Mouse (Mus musculus) CH12.LX (cell line): ENCODE measurements at regions not wholly inside any gene's neighbourhood (a gene's known extent, or its start where the extent isn't known, plus 50 kb on each side); places are given as distances from the start of the nearest gene placed in this dataset.

ENCODE experiments used
- DNase-seq: peaks from one replicate; pipeline ENCODE4 v3.0.0-alpha.2; 2013; ENCODE audit errors: extremely low read depth
- H3K27ac ChIP-seq: 2 replicates; pipeline ENCODE4 v1.5.1; 2012; ENCODE audit warnings: low read depth, mild to moderate bottlenecking, control low read depth, moderate library complexity; ENCODE audit not compliant: insufficient read depth
- H3K27me3 ChIP-seq: replicated peaks from 2 replicates; pipeline ENCODE3; 2012; ENCODE audit warnings: inconsistent platforms
- H3K36me3 ChIP-seq, 2 experiments: replicated peaks in 1 of 2; 2 replicates each; pipeline versions ENCODE3 to v1.6.1; 2012; ENCODE audit warnings: inconsistent platforms in 1 of 2, low read length in 1 of 2, mild to moderate bottlenecking in 1 of 2, mixed read lengths in 1 of 2, moderate library complexity in 1 of 2; ENCODE audit not compliant: control insufficient read depth in 1 of 2, insufficient read depth in 1 of 2
- H3K4me1 ChIP-seq, 2 experiments: 2 replicates each; pipeline ENCODE4 v1.6.1; 2012; ENCODE audit warnings: inconsistent platforms in 1 of 2, moderate library complexity in 1 of 2; ENCODE audit not compliant: insufficient read depth in 2 of 2, control insufficient read depth in 1 of 2
- H3K4me2 ChIP-seq: 2 replicates; pipeline ENCODE4 v1.6.1; 2012; ENCODE audit warnings: low read depth, mild to moderate bottlenecking, control low read depth; ENCODE audit not compliant: poor library complexity, insufficient read depth, severe bottlenecking
- H3K4me3 ChIP-seq, 3 experiments: fragments of 150-350 bp in 1 of 3; sonication (generic) in 1 of 3; replicated peaks in 1 of 3; 2 replicates each; pipeline versions ENCODE3 to v1.5.1; 2011 to 2012; ENCODE audit warnings: low read depth in 2 of 3, low read length in 2 of 3, mild to moderate bottlenecking in 2 of 3, moderate library complexity in 2 of 3, control low read depth in 1 of 3, improper control_type of control experiment in 1 of 3, inconsistent platforms in 1 of 3, mixed read lengths in 1 of 3; ENCODE audit not compliant: poor library complexity in 1 of 3
- H3K79me2 ChIP-seq: replicated peaks from 2 replicates; pipeline ENCODE4 v1.6.1; 2012; ENCODE audit warnings: mild to moderate bottlenecking, moderate library complexity; ENCODE audit not compliant: control insufficient read depth, poor library complexity, insufficient read depth, severe bottlenecking; ENCODE audit errors: extremely low read depth
- H3K9ac ChIP-seq: 2 replicates; pipeline ENCODE4 v1.6.1; 2012; ENCODE audit warnings: low read depth, mild to moderate bottlenecking, control low read depth, moderate library complexity; ENCODE audit not compliant: insufficient read depth
- H3K9me3 ChIP-seq: replicated peaks from 2 replicates; pipeline ENCODE3; 2012; ENCODE audit warnings: low read length, inconsistent platforms, mixed read lengths
- ELF1 ChIP-seq: IDR thresholded peaks from 2 replicates; pipeline ENCODE4 v1.6.1; 2014; ENCODE audit warnings: low read depth, mild to moderate bottlenecking, inconsistent platforms, low read length, improper control_type of control experiment
- EP300 ChIP-seq: IDR thresholded peaks from 2 replicates; pipeline ENCODE4 v1.6.1; 2011; ENCODE audit warnings: low read length, improper control_type of control experiment
- JUN ChIP-seq: IDR thresholded peaks from 2 replicates; pipeline ENCODE4 v1.6.1; 2011; ENCODE audit warnings: low read depth, mild to moderate bottlenecking, low read length, improper control_type of control experiment, moderate library complexity; ENCODE audit not compliant: insufficient read depth
- JUND ChIP-seq: conservative IDR thresholded peaks from 2 replicates; pipeline ENCODE4 v1.6.1; 2011; ENCODE audit warnings: low read depth, low read length, improper control_type of control experiment
- MAX ChIP-seq: IDR thresholded peaks from 2 replicates; pipeline ENCODE4 v1.6.1; 2011; ENCODE audit warnings: low read length, improper control_type of control experiment
- MEF2A ChIP-seq: IDR thresholded peaks from 2 replicates; pipeline ENCODE4 v1.6.1; 2014; ENCODE audit warnings: low read depth, mild to moderate bottlenecking, inconsistent platforms, low read length, improper control_type of control experiment, borderline replicate concordance
- MYC ChIP-seq: IDR thresholded peaks from 2 replicates; pipeline ENCODE4 v1.6.1; 2011; ENCODE audit warnings: low read depth, mild to moderate bottlenecking, improper control_type of control experiment, low read length
- PAX5 ChIP-seq: IDR thresholded peaks from 2 replicates; pipeline ENCODE4 v1.6.1; 2012; ENCODE audit warnings: low read length, inconsistent platforms, mixed read lengths
- SIN3A ChIP-seq: IDR thresholded peaks from 2 replicates; pipeline ENCODE4 v1.6.1; 2012; ENCODE audit warnings: low read length, improper control_type of control experiment, inconsistent platforms
- UBTF ChIP-seq: IDR thresholded peaks from 2 replicates; pipeline ENCODE4 v1.6.1; 2012; ENCODE audit warnings: low read depth, mild to moderate bottlenecking, inconsistent platforms, low read length, improper control_type of control experiment, moderate library complexity
- USF1 ChIP-seq: IDR thresholded peaks from 2 replicates; pipeline ENCODE4 v1.6.1; 2014; ENCODE audit warnings: low read depth, mild to moderate bottlenecking, inconsistent platforms, low read length, improper control_type of control experiment
- ZC3H11A ChIP-seq: IDR thresholded peaks from 2 replicates; pipeline ENCODE4 v1.6.1; 2012; ENCODE audit warnings: low read depth, mild to moderate bottlenecking, inconsistent platforms, low read length, improper control_type of control experiment
- ZKSCAN1 ChIP-seq: IDR thresholded peaks from 2 replicates; pipeline ENCODE4 v1.6.1; 2012; ENCODE audit warnings: low read depth, inconsistent platforms, low read length, improper control_type of control experiment, borderline replicate concordance
- ZMIZ1 ChIP-seq: IDR thresholded peaks from 2 replicates; pipeline ENCODE4 v1.6.1; 2012; ENCODE audit warnings: low read depth, mild to moderate bottlenecking, inconsistent platforms, low read length, improper control_type of control experiment
- dilution Hi-C: fragments of 300-500 bp; cut with MboI; formaldehyde crosslinking; loops from 2 replicates; pipeline ENCODE4 v1.14.3; 2020; ENCODE audit warnings: low sequenced_read_pairs; ENCODE audit not compliant: extremely low pct_unique_long_range_greater_than_20kb, extremely low pct_ligation_motif_present
- in situ Hi-C: fragments of 300-500 bp; cut with MboI; formaldehyde crosslinking; loops from 3 replicates; pipeline ENCODE4 v1.14.3; 2019; ENCODE audit warnings: low sequenced_read_pairs, low pct_ligation_motif_present, low pct_unique_long_range_greater_than_20kb, mixed read lengths

- no peak overlapping the region for H3K4me3 ChIP-seq
- in situ Hi-C loops (no loop called here), dilution Hi-C loops (no loop called here)
- H3K79me2 ChIP-seq = no peaks in the 10 kb centered on the region
- TF ChIP-seq MEF2A (no peak), JUN (no peak), USF1 (no peak), UBTF (no peak), MAX (no peak), JUND (no peak), ZC3H11A (no peak), ELF1 (no peak)
- H3K4me1 ChIP-seq = no peaks in the 10 kb centered on the region
- H3K27ac ChIP-seq = no peak overlapping the region
- H3K4me2 ChIP-seq = no peak overlapping the region
- no peaks in the 10 kb centered on the region for H3K27me3 ChIP-seq
- peaks cover 53% of the 10 kb centered on the region for H3K9me3 ChIP-seq
- DNase-seq = no peak
- no peak overlapping the region for H3K9ac ChIP-seq
- H3K36me3 ChIP-seq = no peaks in the 10 kb centered on the region
Measured at GRCm38 (mm10) chr8:17948848-17949247, 1029.2 kb downstream of the Defb40 start.

- in situ Hi-C loops = no loop called here
- peaks cover 55% of the 10 kb centered on the region for H3K9me3 ChIP-seq
- no peak overlapping the region for H3K4me2 ChIP-seq
- TF ChIP-seq SIN3A (no peak), ZMIZ1 (no peak), PAX5 (no peak)
- TF ChIP-seq, all 38 proteins: peak for 0
- Histone ChIP-seq H3K4me1 (no peaks in the 10 kb centered on the region), H3K4me3 (no peak overlapping the region), H3K36me3 (no peaks in the 10 kb centered on the region), H3K79me2 (no peaks in the 10 kb centered on the region), H3K9ac (no peak overlapping the region), H3K27ac (no peak overlapping the region), H3K27me3 (no peaks in the 10 kb centered on the region)
- dilution Hi-C loops = no loop called here
- DNase-seq = no peak
Measured at GRCm38 (mm10) chr8:17948053-17948834, 1029.8 kb downstream of the Defb40 start.

GRCm38 (mm10) chr8:17934696-17935095 lies 1043.4 kb downstream of the Defb40 start:
- Histone ChIP-seq H3K4me1 (no peaks in the 10 kb centered on the region), H3K27me3 (no peaks in the 10 kb centered on the region), H3K27ac (no peak overlapping the region), H3K36me3 (no peaks in the 10 kb centered on the region), H3K4me3 (no peak overlapping the region), H3K4me2 (no peak overlapping the region), H3K79me2 (no peaks in the 10 kb centered on the region), H3K9me3 (peaks cover 28% of the 10 kb centered on the region), H3K9ac (no peak overlapping the region)
- TF ChIP-seq ELF1 (no peak), ZC3H11A (no peak), MYC (no peak), EP300 (no peak), PAX5 (no peak), ZKSCAN1 (no peak)
- in situ Hi-C loops = no loop called here
- DNase-seq = no peak
- dilution Hi-C loops = no loop called here
